15 mouse cellular contexts compared by ENCODE assay signal in genomic region chr3:143501017-143501416, GRCm38 (mm10).
"Had no signal": no experiment of that assay in that cellular context is flagged by ENCODE, and none has a peak within 500 bp of the region (broad histone marks: within the 10 kb centered on the region; RNA-seq: fewer than 3 reads in every experiment).

No protein-coding gene starts in this region.

- H3K27me3 ChIP-seq: neural tube, embryonic 13.5 days; neural tube, embryonic 15.5 days; stomach, embryonic 15.5 days had no signal

- DNase-seq: retina, postnatal 1 day; right cerebral cortex, adult 18-20 months; right cerebral cortex, postnatal 14 days; right cerebral cortex, postnatal 25 days; right cerebral cortex, postnatal 4 days; spleen, adult 18-20 months; thymus, adult 18-20 months; thymus, adult 2 months; thymus, postnatal 14 days; thymus, postnatal 25 days; thymus, postnatal 36 days; thymus, postnatal 4 days had no signal

- H3K4me3 ChIP-seq: neural tube, embryonic 13.5 days; neural tube, embryonic 15.5 days; stomach, embryonic 15.5 days had no signal

- H3K36me3 ChIP-seq: neural tube, embryonic 13.5 days; neural tube, embryonic 15.5 days; stomach, embryonic 15.5 days had no signal
